Mouse (Mus musculus): ENCODE measurements around the gene Tmc3. TPM values are rescaled to one million over a fixed set of nuclear protein-coding genes. Genes with fewer than 3 reads are reported as not detected.

The Tmc3 gene
- polyA plus RNA-seq (2015; fragmentation: Nextera tagmentation; extraction: Ambion mirVana) = 0.11 and 0.16 TPM in 2 replicates

GRCm38 (mm10) chr7:83584639-83585471 is at the start of gene Tmc3:
Gene Tmc3, plus strand, starts transcription at chr7:83584927.

GRCm38 (mm10) chr7:83631828-83632681 is 47.3 kb downstream of the Tmc3 start, which contains the start of gene Stard5:
Gene Stard5, plus strand, starts transcription at chr7:83631959.

Other genes starting within 250 kb of the Tmc3 start
- gene Stard5, start 47.0 kb downstream of the Tmc3 start, polyA plus RNA-seq (2015; fragmentation: Nextera tagmentation; extraction: Ambion mirVana) = 14.4 and 17.3 TPM in 2 replicates
- 3.8 and 4.8 TPM in 2 replicates for gene Il16, start 160.8 kb downstream of the Tmc3 start, polyA plus RNA-seq (2015; fragmentation: Nextera tagmentation; extraction: Ambion mirVana)
- gene Cfap161, start 210.0 kb downstream of the Tmc3 start, polyA plus RNA-seq (2015; fragmentation: Nextera tagmentation; extraction: Ambion mirVana) = not detected in 2 replicates

Measured in urinary bladder, postnatal 0 days (tissue).